Mouse (Mus musculus): ENCODE measurements around the gene H3f3a.

DNA sequence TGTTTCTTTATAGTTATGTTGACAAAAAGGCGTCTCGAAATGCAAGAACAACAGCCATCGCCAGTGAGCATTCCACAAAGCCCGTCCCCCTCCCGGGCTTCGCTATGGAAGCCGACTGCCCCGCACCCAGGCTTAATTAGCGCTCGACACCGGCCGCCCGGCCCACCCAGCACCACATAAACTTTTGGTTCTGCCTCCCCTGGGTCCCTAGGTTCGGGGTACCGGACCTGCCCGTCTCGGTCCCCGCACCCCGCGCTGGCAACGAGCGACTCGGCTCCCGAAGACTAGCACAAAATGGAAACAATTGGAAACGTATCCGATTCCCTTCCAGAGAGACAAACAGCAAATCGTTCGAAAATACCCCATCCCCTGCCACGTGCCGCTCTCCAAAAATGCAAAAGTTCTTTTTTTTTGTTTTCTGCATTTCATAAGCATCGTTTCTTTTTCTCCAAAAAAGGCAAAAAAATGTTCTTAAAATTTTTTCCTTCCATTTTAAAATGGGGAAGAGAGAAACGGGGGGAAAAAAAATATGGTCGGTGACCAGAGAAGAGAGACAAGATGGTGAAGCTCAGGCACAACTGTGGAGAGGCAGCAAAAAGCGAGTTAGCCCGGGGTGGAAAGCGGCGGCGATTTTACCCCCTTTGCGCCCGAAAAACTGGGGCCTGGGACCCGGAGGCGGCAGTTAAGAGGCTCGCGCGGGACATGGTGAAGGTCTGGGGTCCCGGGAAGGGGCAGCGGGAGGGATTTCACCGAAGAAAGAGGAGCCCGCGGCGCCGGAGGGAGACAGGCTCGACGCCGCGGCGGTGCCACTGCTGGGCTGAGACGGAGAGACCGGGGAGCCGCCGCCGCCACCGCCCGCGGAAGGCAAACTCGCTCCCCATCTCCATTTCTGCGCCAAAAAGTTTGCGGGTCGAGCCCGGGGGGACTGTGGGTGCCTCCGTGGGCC, 1.0 kb downstream of the H3f3a start:
- TF ChIP-seq EP300 (IDR thresholded peaks at IDR 0.05; ENCODE audit: low read depth): no peak
- TF ChIP-seq CTCF (IDR thresholded peaks at IDR 0.05; ENCODE audit: low read depth): no peak

All from liver, embryonic 14.5 days (tissue).